Mouse (Mus musculus): ENCODE data around the gene Alx3. TPM values are rescaled to one million over a fixed set of nuclear protein-coding genes. Genes with fewer than 3 reads are reported as not detected.
A peak's percentile ranks its signal among the peaks of the same experiment; 100 is the strongest.

The Alx3 gene
- polyA plus RNA-seq, 1 experiment from 2014 or later = not detected

GRCm38 (mm10) chr3:107567766-107568165, 27.1 kb upstream of the Alx3 start:
- Histone ChIP-seq H3K4me2 (no peak overlapping the region), H3K9me3 (no peaks in the 10 kb centered on the region), H3K4me1 (replicated peaks) (peaks cover 5% of the 10 kb centered on the region; the same call in 1 of the 2 replicates), H3K36me3 (no peaks in the 10 kb centered on the region), H3K27ac (replicated peaks) (no peak overlapping the region), H3K9ac (no peak overlapping the region), H3K4me3 (no peak overlapping the region), H3K27me3 (peaks cover 12% of the 10 kb centered on the region)
- no peak for ATAC-seq (ENCODE audit: low read depth)
- 89% methylated on average over 7 of the region's 7 CpGs for WGBS

- peaks cover 12% of the 10 kb centered on the region for H3K27me3 ChIP-seq
- no peak overlapping the region for H3K4me2 ChIP-seq
- H3K27ac ChIP-seq (replicated peaks) = no peak overlapping the region
- H3K4me3 ChIP-seq = no peak overlapping the region
- H3K9me3 ChIP-seq = no peaks in the 10 kb centered on the region
- no peaks in the 10 kb centered on the region for H3K36me3 ChIP-seq
- no peak overlapping the region for H3K9ac ChIP-seq
- WGBS = 66% methylated on average over 4 of the region's 4 CpGs
- peaks cover 5% of the 10 kb centered on the region; the same call in 1 of the 2 replicates for H3K4me1 ChIP-seq (replicated peaks)
- peak; percentile 80; the same call in 1 of the 2 replicates for ATAC-seq (ENCODE audit: low read depth)
These were observed 26.1 kb upstream of the Alx3 start for GRCm38 (mm10) chr3:107568721-107569120.

- Histone ChIP-seq H3K4me3 (no peak overlapping the region), H3K9me3 (no peaks in the 10 kb centered on the region), H3K27ac (replicated peaks) (no peak overlapping the region), H3K9ac (no peak overlapping the region), H3K4me1 (replicated peaks) (no peaks in the 10 kb centered on the region), H3K36me3 (no peaks in the 10 kb centered on the region), H3K4me2 (no peak overlapping the region), H3K27me3 (peaks cover 12% of the 10 kb centered on the region)
- 56% methylated on average over 2 of the region's 2 CpGs for WGBS
- ATAC-seq (ENCODE audit: low read depth) = no peak
These were observed 23.6 kb upstream of the Alx3 start for GRCm38 (mm10) chr3:107571205-107571604.

- Histone ChIP-seq H3K27me3 (peaks cover 52% of the 10 kb centered on the region), H3K4me3 (no peak overlapping the region), H3K9me3 (no peaks in the 10 kb centered on the region), H3K4me1 (replicated peaks) (no peaks in the 10 kb centered on the region), H3K27ac (replicated peaks) (no peak overlapping the region), H3K36me3 (no peaks in the 10 kb centered on the region), H3K4me2 (no peak overlapping the region), H3K9ac (no peak overlapping the region)
- 85% methylated on average over 3 of the region's 3 CpGs for WGBS
- no peak for ATAC-seq (ENCODE audit: low read depth)
These were observed 18.0 kb upstream of the Alx3 start for GRCm38 (mm10) chr3:107576807-107577206.

GRCm38 (mm10) chr3:107577810-107578390, 16.9 kb upstream of the Alx3 start:
- no peak for ATAC-seq (ENCODE audit: low read depth)
- peaks cover 63% of the 10 kb centered on the region for H3K27me3 ChIP-seq
- no peak overlapping the region for H3K4me2 ChIP-seq
- H3K36me3 ChIP-seq = no peaks in the 10 kb centered on the region
- 51% methylated on average over 3 of the region's 3 CpGs for WGBS
- no peak overlapping the region for H3K27ac ChIP-seq (replicated peaks)
- no peaks in the 10 kb centered on the region for H3K9me3 ChIP-seq
- H3K4me1 ChIP-seq (replicated peaks) = peaks cover 3% of the 10 kb centered on the region; the same call in 1 of the 2 replicates
- H3K9ac ChIP-seq = no peak overlapping the region
- no peak overlapping the region for H3K4me3 ChIP-seq

GRCm38 (mm10) chr3:107579466-107579865, 15.4 kb upstream of the Alx3 start:
- no peak overlapping the region for H3K4me2 ChIP-seq
- no peaks in the 10 kb centered on the region for H3K9me3 ChIP-seq
- peaks cover 78% of the 10 kb centered on the region for H3K27me3 ChIP-seq
- WGBS = 8% methylated on average over 4 of the region's 4 CpGs
- no peak overlapping the region for H3K9ac ChIP-seq
- H3K4me1 ChIP-seq (replicated peaks) = peaks cover 8% of the 10 kb centered on the region; the same call in 1 of the 2 replicates
- no peaks in the 10 kb centered on the region for H3K36me3 ChIP-seq
- ATAC-seq (ENCODE audit: low read depth) = no peak
- no peak overlapping the region for H3K27ac ChIP-seq (replicated peaks)
- H3K4me3 ChIP-seq = no peak overlapping the region

- Histone ChIP-seq H3K9ac (no peak overlapping the region), H3K4me1 (replicated peaks) (peaks cover 8% of the 10 kb centered on the region; the same call in 1 of the 2 replicates), H3K27me3 (peaks cover 97% of the 10 kb centered on the region), H3K36me3 (no peaks in the 10 kb centered on the region), H3K4me2 (no peak overlapping the region), H3K4me3 (no peak overlapping the region), H3K27ac (replicated peaks) (no peak overlapping the region), H3K9me3 (no peaks in the 10 kb centered on the region)
- no peak for ATAC-seq (ENCODE audit: low read depth)
- 4% methylated on average over 15 of the region's 15 CpGs for WGBS
These were observed 13.5 kb upstream of the Alx3 start for GRCm38 (mm10) chr3:107581103-107582010.

- Histone ChIP-seq H3K9me3 (no peaks in the 10 kb centered on the region), H3K4me2 (peak overlapping the region; percentile 43), H3K4me1 (replicated peaks) (peaks cover 8% of the 10 kb centered on the region; the same call in 1 of the 2 replicates), H3K27ac (replicated peaks) (no peak overlapping the region), H3K4me3 (peak overlapping the region; percentile 16), H3K9ac (no peak overlapping the region), H3K36me3 (no peaks in the 10 kb centered on the region), H3K27me3 (peaks cover 100% of the 10 kb centered on the region)
- no peak for ATAC-seq (ENCODE audit: low read depth)
- 2% methylated on average over 18 of the region's 18 CpGs for WGBS
These were observed 12.5 kb upstream of the Alx3 start for GRCm38 (mm10) chr3:107582130-107582874.

- peaks cover 100% of the 10 kb centered on the region for H3K27me3 ChIP-seq
- peaks cover 8% of the 10 kb centered on the region; the same call in 1 of the 2 replicates for H3K4me1 ChIP-seq (replicated peaks)
- H3K4me2 ChIP-seq = peak overlapping the region; percentile 43
- ATAC-seq (ENCODE audit: low read depth) = 0 out of 2 replicates have a peak, but pooled peaks have one; percentile 16
- WGBS = under 1% methylated on average over 65 of the region's 65 CpGs
- H3K9me3 ChIP-seq = no peaks in the 10 kb centered on the region
- peak overlapping the region; percentile 16 for H3K4me3 ChIP-seq
- H3K9ac ChIP-seq = no peak overlapping the region
- no peaks in the 10 kb centered on the region for H3K36me3 ChIP-seq
- H3K27ac ChIP-seq (replicated peaks) = no peak overlapping the region
These were observed 11.7 kb upstream of the Alx3 start for GRCm38 (mm10) chr3:107582875-107583767.

GRCm38 (mm10) chr3:107583893-107584292, 10.9 kb upstream of the Alx3 start:
- no peaks in the 10 kb centered on the region for H3K36me3 ChIP-seq
- H3K27ac ChIP-seq (replicated peaks) = no peak overlapping the region
- peaks cover 8% of the 10 kb centered on the region; the same call in 1 of the 2 replicates for H3K4me1 ChIP-seq (replicated peaks)
- no peak overlapping the region for H3K4me2 ChIP-seq
- H3K4me3 ChIP-seq = no peak overlapping the region
- no peaks in the 10 kb centered on the region for H3K9me3 ChIP-seq
- WGBS = 3% methylated on average over 1 of the region's 1 CpGs
- no peak for ATAC-seq (ENCODE audit: low read depth)
- peaks cover 100% of the 10 kb centered on the region for H3K27me3 ChIP-seq
- H3K9ac ChIP-seq = no peak overlapping the region

- Histone ChIP-seq H3K9ac (no peak overlapping the region), H3K4me2 (no peak overlapping the region), H3K4me3 (no peak overlapping the region), H3K36me3 (no peaks in the 10 kb centered on the region), H3K4me1 (replicated peaks) (peaks cover 8% of the 10 kb centered on the region; the same call in 1 of the 2 replicates), H3K27ac (replicated peaks) (no peak overlapping the region), H3K27me3 (peaks cover 92% of the 10 kb centered on the region), H3K9me3 (no peaks in the 10 kb centered on the region)
- whole genome bisulfite sequencing = 73% methylated on average over 6 of the region's 6 CpGs
- no peak for ATAC-seq (ENCODE audit: low read depth)
These were observed 8.3 kb upstream of the Alx3 start for GRCm38 (mm10) chr3:107586504-107586903.

Measured in neural tube, embryonic 13.5 days (tissue).